Mouse (Mus musculus): Measurements from ENCODE around the gene Ptprk. TPM values are rescaled to one million over a fixed set of nuclear protein-coding genes. Genes with fewer than 3 reads are reported as not detected.

Ptprk gene
- polyA plus RNA-seq, 1 experiment from 2014 or later = 44.6 TPM

DNA sequence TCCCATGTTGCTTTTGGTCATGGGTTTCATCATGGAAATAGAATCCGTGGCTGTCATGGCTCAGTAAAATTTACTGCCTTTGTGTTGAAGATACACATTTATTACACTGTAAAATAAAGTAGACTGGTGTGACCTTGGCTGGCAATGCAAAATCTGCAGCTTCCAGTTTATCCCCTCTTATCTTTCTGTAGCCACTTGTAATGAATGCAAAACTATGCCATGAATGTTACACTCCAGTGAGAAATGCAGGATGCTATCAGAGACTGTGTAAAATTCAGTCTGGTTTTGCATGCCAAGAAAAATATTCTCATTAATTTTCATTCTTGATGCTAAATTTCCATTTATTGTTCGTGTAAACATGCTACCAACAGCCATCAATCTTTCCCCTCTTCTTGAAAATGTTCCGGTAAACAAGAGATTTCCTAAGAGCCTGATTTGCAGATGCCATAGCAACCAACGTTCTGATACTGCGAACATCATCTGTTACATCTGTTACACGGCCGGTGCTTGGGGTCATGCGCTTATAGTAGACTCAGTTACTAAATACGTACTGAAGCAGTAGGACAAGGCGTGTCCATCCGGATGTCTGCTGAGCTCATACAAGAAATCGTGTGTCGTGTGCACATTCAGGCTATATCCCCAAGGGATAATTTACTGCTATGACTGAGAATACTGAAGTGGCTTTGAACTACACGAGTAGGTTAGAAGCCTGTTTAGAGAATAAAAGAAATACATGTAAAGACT lies 449.5 kb downstream of the Ptprk start:
- WGBS = 61% methylated on average over 14 of the region's 14 CpGs
- no peaks in the 10 kb centered on the region; the same call in 1 of the 2 replicates for H3K4me1 ChIP-seq (replicated peaks; ENCODE audit: control insufficient read depth, insufficient read depth, low read length)
- H3K27me3 ChIP-seq (ENCODE audit: control insufficient read depth, insufficient read depth, low read depth, low read length) = no peaks in the 10 kb centered on the region
- H3K4me3 ChIP-seq (ENCODE audit: low read length) = no peak overlapping the region
- no peaks in the 10 kb centered on the region for H3K36me3 ChIP-seq (ENCODE audit: control insufficient read depth, insufficient read depth, low read length)
- no peaks in the 10 kb centered on the region for H3K9me3 ChIP-seq (ENCODE audit: control insufficient read depth, low read length)
- H3K27ac ChIP-seq (ENCODE audit: low read length) = no peak overlapping the region
- 0 out of 2 replicates have a peak, but pooled peaks have one; percentile 26 for ATAC-seq (ENCODE audit: low read depth)
- no peak overlapping the region for H3K9ac ChIP-seq (ENCODE audit: low read length)
- no peak overlapping the region for H3K4me2 ChIP-seq (ENCODE audit: low read depth, low read length)

DNA sequence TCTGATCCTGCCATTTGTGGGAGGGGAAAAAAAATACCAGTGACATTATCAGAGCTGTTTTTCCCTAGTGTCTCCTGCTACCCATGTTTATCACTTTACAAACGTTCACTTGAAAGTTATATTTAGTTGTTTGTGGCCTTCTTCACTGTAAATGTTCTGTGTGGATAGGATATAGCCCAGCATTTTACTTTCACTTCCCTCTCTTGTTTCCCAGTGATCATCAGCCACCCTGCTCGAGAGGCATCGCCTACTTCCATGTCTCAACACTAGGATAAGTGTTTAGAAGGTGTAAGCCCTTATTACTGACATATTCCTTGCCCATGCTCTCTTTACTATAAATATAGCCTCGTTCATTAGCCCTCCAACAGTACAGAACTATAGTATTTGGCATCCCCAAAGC lies 466.0 kb downstream of the Ptprk start:
- WGBS = 74% methylated on average over 4 of the region's 4 CpGs
- Histone ChIP-seq H3K9me3 (ENCODE audit: control insufficient read depth, low read length) (no peaks in the 10 kb centered on the region), H3K4me1 (replicated peaks; ENCODE audit: control insufficient read depth, insufficient read depth, low read length) (no peaks in the 10 kb centered on the region), H3K4me3 (ENCODE audit: low read length) (no peak overlapping the region), H3K9ac (ENCODE audit: low read length) (no peak overlapping the region), H3K4me2 (ENCODE audit: low read depth, low read length) (no peak overlapping the region), H3K27me3 (ENCODE audit: control insufficient read depth, insufficient read depth, low read depth, low read length) (no peaks in the 10 kb centered on the region), H3K27ac (ENCODE audit: low read length) (no peak overlapping the region), H3K36me3 (ENCODE audit: control insufficient read depth, insufficient read depth, low read length) (no peaks in the 10 kb centered on the region)
- ATAC-seq (ENCODE audit: low read depth) = no peak

DNA sequence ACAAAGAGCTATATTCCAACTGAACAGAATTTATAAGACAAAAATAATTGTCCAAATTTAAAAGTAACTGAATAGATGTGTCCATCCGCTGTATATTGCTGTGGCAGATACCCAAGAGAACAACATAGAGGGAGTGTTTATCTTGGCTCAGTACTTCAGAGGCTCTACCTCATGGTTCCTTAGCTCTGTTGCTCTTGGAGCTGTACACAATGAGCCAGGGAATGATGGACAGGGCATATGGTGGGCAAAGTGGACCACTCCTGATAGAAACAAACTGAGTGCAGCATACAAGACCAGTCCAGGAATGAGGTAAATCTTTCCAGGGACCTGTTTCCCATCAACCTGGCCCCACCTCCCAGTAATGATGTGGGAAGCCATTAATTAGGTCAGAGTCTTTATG lies 468.1 kb downstream of the Ptprk start:
- Histone ChIP-seq H3K4me2 (ENCODE audit: low read depth, low read length) (no peak overlapping the region), H3K27me3 (ENCODE audit: control insufficient read depth, insufficient read depth, low read depth, low read length) (no peaks in the 10 kb centered on the region), H3K4me3 (ENCODE audit: low read length) (no peak overlapping the region), H3K9ac (ENCODE audit: low read length) (no peak overlapping the region), H3K4me1 (replicated peaks; ENCODE audit: control insufficient read depth, insufficient read depth, low read length) (no peaks in the 10 kb centered on the region), H3K36me3 (ENCODE audit: control insufficient read depth, insufficient read depth, low read length) (no peaks in the 10 kb centered on the region), H3K27ac (ENCODE audit: low read length) (no peak overlapping the region), H3K9me3 (ENCODE audit: control insufficient read depth, low read length) (no peaks in the 10 kb centered on the region)
- 78% methylated on average over 1 of the region's 1 CpGs for WGBS
- no peak for ATAC-seq (ENCODE audit: low read depth)

GRCm38 (mm10) chr10:28550549-28550948 lies 475.9 kb downstream of the Ptprk start:
- no peaks in the 10 kb centered on the region for H3K4me1 ChIP-seq (replicated peaks; ENCODE audit: control insufficient read depth, insufficient read depth, low read length)
- WGBS = 52% methylated on average over 4 of the region's 4 CpGs
- no peak overlapping the region for H3K4me3 ChIP-seq (ENCODE audit: low read length)
- H3K36me3 ChIP-seq (ENCODE audit: control insufficient read depth, insufficient read depth, low read length) = no peaks in the 10 kb centered on the region
- H3K4me2 ChIP-seq (ENCODE audit: low read depth, low read length) = no peak overlapping the region
- no peaks in the 10 kb centered on the region for H3K27me3 ChIP-seq (ENCODE audit: control insufficient read depth, insufficient read depth, low read depth, low read length)
- no peaks in the 10 kb centered on the region for H3K9me3 ChIP-seq (ENCODE audit: control insufficient read depth, low read length)
- H3K27ac ChIP-seq (ENCODE audit: low read length) = no peak overlapping the region
- ATAC-seq (ENCODE audit: low read depth) = no peak
- no peak overlapping the region for H3K9ac ChIP-seq (ENCODE audit: low read length)

- H3K9ac ChIP-seq (ENCODE audit: low read length) = no peak overlapping the region
- no peak for ATAC-seq (ENCODE audit: low read depth)
- H3K4me2 ChIP-seq (ENCODE audit: low read depth, low read length) = no peak overlapping the region
- H3K27ac ChIP-seq (ENCODE audit: low read length) = no peak overlapping the region
- no peaks in the 10 kb centered on the region for H3K27me3 ChIP-seq (ENCODE audit: control insufficient read depth, insufficient read depth, low read depth, low read length)
- H3K9me3 ChIP-seq (ENCODE audit: control insufficient read depth, low read length) = no peaks in the 10 kb centered on the region
- WGBS = 94% methylated on average over 2 of the region's 2 CpGs
- H3K36me3 ChIP-seq (ENCODE audit: control insufficient read depth, insufficient read depth, low read length) = no peaks in the 10 kb centered on the region
- H3K4me3 ChIP-seq (ENCODE audit: low read length) = no peak overlapping the region
- H3K4me1 ChIP-seq (replicated peaks; ENCODE audit: control insufficient read depth, insufficient read depth, low read length) = no peaks in the 10 kb centered on the region
Observed at GRCm38 (mm10) chr10:28552068-28552467, 477.4 kb downstream of the Ptprk start.

- H3K4me1 ChIP-seq (replicated peaks; ENCODE audit: control insufficient read depth, insufficient read depth, low read length) = no peaks in the 10 kb centered on the region
- ATAC-seq (ENCODE audit: low read depth) = no peak
- WGBS = 93% methylated on average over 3 of the region's 3 CpGs
Observed at GRCm38 (mm10) chr10:28564110-28564674, 489.6 kb downstream of the Ptprk start.

DNA sequence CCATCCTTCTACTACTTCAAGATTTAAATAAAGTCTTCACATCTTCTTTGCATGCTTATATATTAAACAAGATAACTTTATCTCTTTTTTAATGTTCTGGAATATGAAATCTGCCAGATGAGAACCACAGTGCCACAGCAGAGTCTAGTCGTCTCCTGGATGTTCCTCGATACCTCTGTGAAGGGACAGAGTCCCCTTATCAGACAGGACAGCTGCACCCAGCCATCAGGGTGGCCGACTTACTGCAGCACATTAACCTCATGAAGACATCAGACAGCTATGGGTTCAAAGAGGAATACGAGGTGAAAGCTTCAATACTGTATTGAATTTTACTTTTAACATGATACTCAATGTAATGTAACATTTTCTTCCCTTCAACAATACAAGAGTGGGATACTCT lies 491.8 kb downstream of the Ptprk start:
- WGBS = 63% methylated on average over 4 of the region's 4 CpGs
- H3K9ac ChIP-seq (ENCODE audit: low read length) = no peak overlapping the region

More at GRCm38 (mm10) chr10:28564110-28564674, 489.6 kb downstream of the Ptprk start:
- no peak overlapping the region for H3K4me3 ChIP-seq (ENCODE audit: low read length)
- no peaks in the 10 kb centered on the region for H3K9me3 ChIP-seq (ENCODE audit: control insufficient read depth, low read length)
- no peak overlapping the region for H3K27ac ChIP-seq (ENCODE audit: low read length)
- peaks cover 2% of the 10 kb centered on the region; the same call in 1 of the 2 replicates for H3K36me3 ChIP-seq (ENCODE audit: control insufficient read depth, insufficient read depth, low read length)
- no peak overlapping the region for H3K9ac ChIP-seq (ENCODE audit: low read length)
- H3K27me3 ChIP-seq (ENCODE audit: control insufficient read depth, insufficient read depth, low read depth, low read length) = no peaks in the 10 kb centered on the region
- H3K4me2 ChIP-seq (ENCODE audit: low read depth, low read length) = no peak overlapping the region

GRCm38 (mm10) chr10:28566828-28567227 lies 492.2 kb downstream of the Ptprk start:
- Histone ChIP-seq H3K9ac (ENCODE audit: low read length) (no peak overlapping the region), H3K27ac (ENCODE audit: low read length) (no peak overlapping the region), H3K4me3 (ENCODE audit: low read length) (no peak overlapping the region), H3K27me3 (ENCODE audit: control insufficient read depth, insufficient read depth, low read depth, low read length) (no peaks in the 10 kb centered on the region), H3K36me3 (ENCODE audit: control insufficient read depth, insufficient read depth, low read length) (peaks cover 2% of the 10 kb centered on the region; the same call in 1 of the 2 replicates), H3K4me2 (ENCODE audit: low read depth, low read length) (no peak overlapping the region), H3K9me3 (ENCODE audit: control insufficient read depth, low read length) (no peaks in the 10 kb centered on the region), H3K4me1 (replicated peaks; ENCODE audit: control insufficient read depth, insufficient read depth, low read length) (no peaks in the 10 kb centered on the region)
- WGBS = 91% methylated on average over 2 of the region's 2 CpGs
- ATAC-seq (ENCODE audit: low read depth) = no peak

More for the DNA sequence above, 491.8 kb downstream of the Ptprk start:
- Histone ChIP-seq H3K27ac (ENCODE audit: low read length) (no peak overlapping the region), H3K4me1 (replicated peaks; ENCODE audit: control insufficient read depth, insufficient read depth, low read length) (no peaks in the 10 kb centered on the region), H3K4me3 (ENCODE audit: low read length) (no peak overlapping the region), H3K36me3 (ENCODE audit: control insufficient read depth, insufficient read depth, low read length) (peaks cover 2% of the 10 kb centered on the region; the same call in 1 of the 2 replicates), H3K9me3 (ENCODE audit: control insufficient read depth, low read length) (no peaks in the 10 kb centered on the region), H3K27me3 (ENCODE audit: control insufficient read depth, insufficient read depth, low read depth, low read length) (no peaks in the 10 kb centered on the region), H3K4me2 (ENCODE audit: low read depth, low read length) (no peak overlapping the region)
- no peak for ATAC-seq (ENCODE audit: low read depth)

- no peak for ATAC-seq (ENCODE audit: low read depth)
- H3K36me3 ChIP-seq (ENCODE audit: control insufficient read depth, insufficient read depth, low read length) = peaks cover 2% of the 10 kb centered on the region; the same call in 1 of the 2 replicates
- 83% methylated on average over 3 of the region's 3 CpGs for whole genome bisulfite sequencing
- H3K27ac ChIP-seq (ENCODE audit: low read length) = no peak overlapping the region
- no peak overlapping the region for H3K4me2 ChIP-seq (ENCODE audit: low read depth, low read length)
- no peak overlapping the region for H3K4me3 ChIP-seq (ENCODE audit: low read length)
- no peaks in the 10 kb centered on the region for H3K9me3 ChIP-seq (ENCODE audit: control insufficient read depth, low read length)
- H3K9ac ChIP-seq (ENCODE audit: low read length) = no peak overlapping the region
- H3K4me1 ChIP-seq (replicated peaks; ENCODE audit: control insufficient read depth, insufficient read depth, low read length) = no peaks in the 10 kb centered on the region
- no peaks in the 10 kb centered on the region for H3K27me3 ChIP-seq (ENCODE audit: control insufficient read depth, insufficient read depth, low read depth, low read length)
Observed at GRCm38 (mm10) chr10:28567441-28567840, 492.8 kb downstream of the Ptprk start.
